Mouse (Mus musculus) naive thymus-derived CD4-positive, alpha-beta T cell, adult 2 months (primary cell): ENCODE results near the gene Sigmar1.
A peak's percentile ranks its signal among the peaks of the same experiment; 100 is the strongest.
"Not testable (repeated sequence)": the region's sequence is repeated elsewhere in the genome, so short reads cannot be mapped to it uniquely, and the experiment has no call there.

Source experiments
- DNase-seq: peaks from one replicate; pipeline ENCODE4 v3.0.0-alpha.2; 2011; ENCODE audit warnings: low read depth

The Sigmar1 gene

DNA sequence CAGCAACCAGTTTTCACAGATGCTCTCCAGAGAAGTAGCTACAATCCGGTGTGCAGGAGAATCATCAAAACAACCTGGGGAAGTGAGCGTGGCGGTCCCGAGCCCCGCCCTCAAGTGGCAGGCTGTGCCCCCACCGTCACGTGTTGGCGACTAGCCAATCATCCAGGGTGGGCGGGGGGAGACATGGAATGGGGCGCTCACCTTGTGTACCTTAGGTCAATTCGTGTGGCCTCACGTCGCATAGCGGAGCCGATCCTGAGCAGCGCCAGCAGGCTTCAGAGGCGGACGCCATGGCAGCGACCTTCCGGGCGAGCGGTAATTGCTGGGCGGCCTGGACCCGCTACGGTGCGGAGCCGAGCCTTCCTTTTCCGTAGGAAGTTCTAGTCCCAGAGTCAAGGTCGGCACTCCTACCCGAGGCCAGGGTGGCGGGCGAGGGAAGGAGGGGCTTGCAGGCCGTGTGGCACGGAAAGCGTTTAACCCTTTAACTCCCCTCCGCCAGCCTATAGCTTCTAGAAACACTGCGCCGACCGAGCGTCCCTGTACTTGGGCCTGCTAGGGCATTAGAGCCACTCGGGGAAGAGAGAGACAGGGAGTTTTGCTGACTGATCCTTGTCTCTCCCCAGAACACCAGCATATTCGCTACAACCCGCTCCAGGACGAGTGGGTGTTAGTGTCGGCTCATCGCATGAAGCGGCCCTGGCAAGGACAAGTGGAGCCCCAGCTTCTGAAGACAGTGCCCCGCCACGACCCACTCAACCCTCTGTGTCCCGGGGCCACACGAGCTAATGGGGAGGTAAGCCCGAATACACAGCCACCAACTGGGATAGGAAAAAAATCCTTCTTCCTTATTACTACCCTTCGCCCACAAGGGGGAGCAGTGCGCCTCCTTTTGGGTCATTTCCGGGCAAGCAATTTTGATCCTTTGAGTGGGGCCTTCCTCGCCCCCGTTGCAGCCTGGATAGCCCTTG lies at the start of gene Sigmar1:
Gene Sigmar1, minus strand, starts transcription at position 820 of the 968 bp plus-strand sequence.
- DNase-seq: peak; percentile 95

- not testable (repeated sequence) for DNase-seq
Observed at GRCm38 (mm10) chr4:41783197-41783596, 27.2 kb upstream of the Sigmar1 start.

DNA sequence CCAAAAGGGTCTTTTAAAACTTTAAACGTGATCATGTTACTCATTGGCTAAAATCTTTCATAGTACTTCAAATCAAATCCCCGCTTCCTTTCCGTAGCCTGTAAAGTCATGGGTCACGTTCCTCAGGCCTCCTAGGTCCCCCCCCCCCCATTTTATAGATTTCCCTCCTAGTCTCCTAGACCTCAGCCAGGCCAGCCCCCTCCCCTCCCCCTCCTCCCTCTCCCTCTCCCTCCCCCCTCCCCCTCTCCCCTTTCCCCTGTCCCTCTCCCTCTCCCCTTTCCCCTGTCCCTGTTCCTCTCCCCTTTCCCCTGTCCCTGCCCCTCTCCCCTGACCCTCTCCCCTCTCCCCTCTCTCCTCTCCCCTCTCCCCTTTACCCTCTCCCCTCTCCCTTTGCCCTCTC lies 26.8 kb upstream of the Sigmar1 start:
- DNase-seq: not testable (repeated sequence)

GRCm38 (mm10) chr4:41781748-41782485 lies 26.0 kb upstream of the Sigmar1 start:
- not testable (repeated sequence) for DNase-seq

GRCm38 (mm10) chr4:41781271-41781670 lies 25.3 kb upstream of the Sigmar1 start:
- not testable (repeated sequence) for DNase-seq

GRCm38 (mm10) chr4:41775840-41776239 lies 19.9 kb upstream of the Sigmar1 start:
- DNase-seq: not testable (repeated sequence)

DNA sequence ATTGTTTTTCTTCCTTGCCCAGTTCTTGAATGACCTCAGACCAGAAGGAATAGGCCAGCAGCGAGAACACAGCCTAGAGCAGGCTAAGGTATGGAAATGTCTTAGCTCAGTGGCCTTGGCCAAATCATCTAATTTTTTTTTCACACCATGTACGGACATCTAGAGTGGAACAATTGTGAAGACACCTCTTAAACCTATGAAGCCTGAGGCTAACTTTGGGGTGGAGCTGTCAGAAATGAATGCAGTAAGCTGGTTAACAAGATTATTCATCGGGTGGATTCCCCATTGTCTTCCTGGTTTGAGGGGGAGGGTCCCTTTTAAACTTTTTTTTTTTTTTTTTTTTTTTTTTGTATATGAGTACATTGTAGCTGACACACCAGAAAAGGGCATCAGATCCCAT lies 18.5 kb upstream of the Sigmar1 start:
- not testable (repeated sequence) for DNase-seq

- DNase-seq: peak; percentile 90
Observed at GRCm38 (mm10) chr4:41774002-41774401, 18.0 kb upstream of the Sigmar1 start, which contains the start of gene Ccl27a. Gene Ccl27a, minus strand, starts transcription at chr4:41774247.

DNA sequence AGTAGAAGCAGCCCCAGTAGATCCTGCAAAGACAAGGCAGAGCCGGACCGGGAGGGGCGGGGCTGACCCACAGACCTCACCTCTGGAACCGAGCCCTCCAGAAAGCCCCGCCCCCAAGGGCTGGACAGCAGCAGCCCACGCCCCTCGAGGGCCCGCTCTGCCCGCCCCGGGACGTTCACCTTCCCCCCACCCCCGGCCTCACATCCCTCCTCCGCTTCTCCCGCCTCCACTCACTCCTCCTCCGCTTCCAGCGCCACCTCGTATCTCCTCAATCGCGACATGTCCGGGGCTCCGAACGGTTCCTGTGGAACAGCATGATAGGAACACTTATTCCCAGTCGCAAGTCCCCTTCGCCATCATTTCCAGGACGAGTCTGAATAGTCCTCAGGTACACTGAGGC lies 17.5 kb upstream of the Sigmar1 start:
- DNase-seq: peak; percentile 68

DNA sequence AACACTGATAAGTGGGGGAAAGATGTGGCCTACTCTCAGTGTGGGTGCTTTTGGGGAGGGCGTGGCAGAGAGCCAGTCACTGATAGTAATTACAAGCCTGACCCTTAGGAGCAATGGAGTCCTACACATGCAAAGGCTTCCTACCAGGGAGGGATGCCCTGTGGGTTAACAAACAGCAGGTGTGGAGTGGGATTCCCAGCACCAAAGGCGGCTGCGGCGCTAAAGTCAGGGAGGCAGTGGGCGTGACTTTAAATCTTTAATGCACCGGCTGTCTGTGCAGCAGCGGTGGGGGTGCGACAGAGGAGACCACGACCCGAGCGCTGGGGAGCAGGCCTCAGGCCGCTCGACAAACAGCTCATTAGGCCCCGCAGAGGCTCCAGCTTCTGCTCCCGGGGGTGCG lies 17.0 kb upstream of the Sigmar1 start:
- peak; percentile 33 for DNase-seq

DNA sequence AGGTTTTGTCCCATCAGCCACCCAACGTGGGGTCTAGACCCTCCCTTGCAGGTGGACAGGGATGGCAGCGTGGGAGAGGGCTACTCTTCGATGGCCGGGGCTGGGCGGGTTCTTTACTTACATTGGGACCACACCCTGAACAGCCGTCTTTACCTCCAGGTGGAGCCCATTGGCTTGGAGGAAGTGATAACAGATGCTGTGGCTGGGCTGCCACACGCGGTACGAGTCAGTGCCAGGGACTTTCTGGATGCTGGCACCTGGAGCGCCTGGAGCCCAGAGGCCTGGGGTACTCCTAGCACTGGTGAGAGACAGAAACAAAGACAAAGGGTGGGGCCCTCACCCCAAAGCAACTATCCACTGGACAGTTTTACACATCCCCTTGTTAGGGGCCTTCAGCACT lies 11.3 kb upstream of the Sigmar1 start:
- DNase-seq: not testable (repeated sequence)

- DNase-seq: not testable (repeated sequence)
Observed at GRCm38 (mm10) chr4:41763176-41763575, 7.2 kb upstream of the Sigmar1 start.

- DNase-seq: not testable (repeated sequence)
Observed at GRCm38 (mm10) chr4:41762688-41763114, 6.7 kb upstream of the Sigmar1 start.

DNA sequence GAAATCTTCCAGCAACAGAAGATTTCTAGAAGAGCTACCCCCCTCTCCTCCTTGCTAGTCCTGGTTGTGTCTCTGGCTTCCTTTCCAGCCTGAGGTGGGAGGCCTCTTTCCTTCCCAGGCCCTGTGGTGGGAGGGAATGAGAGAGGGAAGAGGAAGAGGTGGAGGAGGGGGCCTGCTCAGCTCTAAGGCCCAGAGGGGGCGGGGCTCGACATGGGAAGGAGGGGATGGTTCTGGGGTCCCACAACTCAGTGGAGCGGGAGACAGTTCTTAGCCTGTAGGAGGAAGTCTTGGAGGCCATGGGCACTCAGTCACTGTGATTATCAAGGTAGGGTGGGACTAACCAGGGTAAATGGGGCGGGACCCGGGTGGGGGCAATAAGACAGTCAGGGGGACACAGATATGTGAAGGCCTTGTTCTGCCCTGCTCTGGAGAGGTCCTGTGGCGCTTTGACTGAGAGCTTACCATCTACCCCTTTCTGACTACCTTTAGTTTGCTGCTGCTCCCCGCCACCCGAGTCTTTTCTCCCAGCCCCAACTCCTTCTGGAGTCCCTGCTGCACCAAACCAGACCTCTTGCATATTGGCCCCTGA lies 6.2 kb upstream of the Sigmar1 start:
- no peak for DNase-seq

DNA sequence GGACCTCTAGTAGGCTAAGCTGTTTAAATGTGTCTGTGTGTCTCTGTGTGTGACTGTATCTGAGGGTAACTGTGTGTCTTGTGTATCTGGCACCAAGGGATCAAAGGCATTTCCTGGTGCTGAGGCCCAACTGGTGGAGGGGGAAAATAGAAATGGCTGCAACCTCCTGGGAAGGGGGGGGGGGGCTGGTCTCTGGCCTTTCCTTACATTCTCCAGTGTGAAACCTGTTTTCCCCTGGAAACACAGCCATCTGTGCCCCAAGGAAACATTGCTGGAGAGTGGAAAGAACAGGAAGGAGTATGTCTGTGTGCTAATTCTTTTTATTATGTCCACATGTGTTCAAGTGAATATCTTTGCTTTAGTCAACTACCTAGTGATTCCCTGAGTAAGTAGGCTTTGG lies 5.7 kb upstream of the Sigmar1 start:
- DNase-seq: no peak

DNA sequence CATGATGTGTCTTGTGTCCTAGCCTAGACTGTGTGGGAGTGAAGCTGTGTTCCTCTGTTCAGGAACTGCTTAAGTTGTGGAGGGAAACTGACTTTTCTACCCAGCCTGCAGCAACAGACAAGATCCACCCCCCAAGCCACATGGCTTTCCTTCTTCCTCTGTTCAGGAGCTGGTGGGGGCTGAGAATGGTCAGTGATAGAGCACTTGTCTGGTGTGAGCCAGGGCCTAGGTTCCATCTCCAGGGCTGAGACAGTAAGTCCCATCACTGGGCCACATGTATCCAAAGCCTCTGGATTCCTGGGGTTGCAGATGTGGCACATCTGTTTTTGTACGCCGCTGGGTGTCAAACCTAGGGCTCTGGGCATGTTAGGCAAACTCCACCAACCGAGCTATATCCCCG lies 5.0 kb upstream of the Sigmar1 start:
- no peak for DNase-seq

DNA sequence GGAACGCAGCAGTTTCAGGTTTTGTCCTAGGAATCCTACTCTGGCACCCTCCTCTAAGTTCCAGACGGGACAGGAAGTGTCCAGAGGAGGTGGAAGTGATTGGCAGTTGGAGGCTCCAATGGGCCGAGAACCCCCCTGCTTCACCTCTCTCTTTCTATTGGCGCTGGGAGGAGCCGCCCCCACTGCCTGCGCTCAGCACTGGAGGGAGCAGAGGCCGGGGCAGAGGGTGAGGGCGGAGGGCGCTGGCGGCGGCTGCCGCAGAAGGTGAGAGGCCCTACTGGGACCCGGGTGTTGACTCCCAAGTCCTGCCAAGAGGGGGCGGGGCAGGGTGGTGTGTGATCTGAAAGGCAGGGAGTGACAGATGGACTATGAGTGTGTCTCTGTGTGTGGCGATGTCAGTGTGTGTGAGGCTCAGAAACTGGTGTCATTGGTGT lies 4.3 kb upstream of the Sigmar1 start:
- DNase-seq: no peak

DNA sequence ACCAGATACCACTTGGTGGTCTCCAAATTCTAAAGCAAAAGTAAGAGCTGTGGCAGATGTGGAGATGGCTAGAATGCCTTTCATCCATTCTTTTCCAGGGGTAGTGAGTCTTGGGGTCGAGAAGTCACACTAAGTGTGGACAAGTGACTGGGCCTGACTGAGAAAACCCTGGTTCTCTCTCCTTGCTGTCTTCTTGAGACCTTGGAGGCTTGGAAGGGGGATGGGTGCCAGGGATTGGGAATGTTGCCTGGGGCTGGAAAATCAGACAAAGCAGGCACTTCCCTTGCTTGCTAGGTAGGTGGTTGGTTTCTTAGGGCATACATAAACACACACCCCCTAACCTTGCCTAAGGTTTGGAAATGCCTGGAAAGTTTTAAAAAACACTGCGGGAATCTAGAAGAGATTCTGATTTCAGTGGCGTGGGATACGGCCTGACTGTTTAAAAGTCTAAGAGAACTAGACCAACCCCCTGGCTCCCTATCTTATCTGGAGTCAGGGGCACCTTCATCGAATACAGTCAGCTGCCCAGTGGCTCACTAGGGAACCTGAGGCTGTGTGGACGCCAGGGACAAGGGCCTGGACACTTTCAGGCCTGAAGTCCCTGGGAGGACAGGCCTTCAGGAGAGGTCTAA lies 3.8 kb upstream of the Sigmar1 start:
- no peak for DNase-seq

- no peak for DNase-seq
Observed at GRCm38 (mm10) chr4:41759206-41759605, 3.2 kb upstream of the Sigmar1 start.

DNA sequence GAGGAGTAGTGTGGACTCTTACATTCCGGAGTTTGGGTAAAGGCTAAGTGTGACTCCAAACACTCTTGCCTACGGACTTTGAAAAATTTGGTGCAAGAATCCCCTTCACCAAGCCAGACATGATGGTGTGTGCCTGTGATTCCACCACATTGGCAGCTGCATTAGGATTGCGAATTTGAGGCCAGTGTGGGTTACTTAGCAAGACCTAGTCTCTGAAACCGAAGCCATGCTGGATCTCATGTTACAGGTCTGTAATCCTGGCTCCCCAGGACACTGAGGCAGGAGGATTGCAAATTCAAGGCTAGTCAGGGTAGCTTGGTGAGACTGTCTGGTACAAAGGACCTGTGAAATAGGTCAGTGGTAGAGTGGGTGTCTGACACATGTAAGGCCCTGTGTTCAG lies 2.7 kb upstream of the Sigmar1 start:
- no peak for DNase-seq

GRCm38 (mm10) chr4:41758021-41758420 lies 2.1 kb upstream of the Sigmar1 start:
- no peak for DNase-seq

DNA sequence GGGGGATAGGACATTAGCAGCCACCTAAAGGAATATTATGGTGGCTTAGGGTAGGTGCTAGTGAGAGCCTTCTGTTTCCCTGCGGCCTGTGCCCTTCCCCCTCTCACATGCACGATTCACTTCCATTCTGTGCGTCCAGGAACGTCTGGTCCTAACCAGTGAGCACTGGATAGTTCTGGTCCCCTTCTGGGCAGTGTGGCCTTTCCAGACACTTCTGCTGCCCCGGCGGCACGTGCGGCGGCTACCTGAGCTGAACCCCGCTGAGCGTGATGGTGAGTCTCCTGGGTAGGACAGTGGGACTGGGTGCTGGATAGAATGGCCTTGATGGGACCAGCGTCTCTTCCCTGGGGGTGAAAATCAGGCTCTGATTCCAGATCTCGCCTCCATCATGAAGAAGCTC lies 1.4 kb upstream of the Sigmar1 start:
- no peak for DNase-seq
